Mouse (Mus musculus): ENCODE measurements around the gene Cldn11. TPM values are rescaled to one million over a fixed set of nuclear protein-coding genes. Genes with fewer than 3 reads are reported as not detected.

The Cldn11 gene
- polyA plus RNA-seq, 1 experiment from 2014 or later, result 43.4 TPM

GRCm38 (mm10) chr3:31213802-31214201 is 64.1 kb downstream of the Cldn11 start:
- Histone ChIP-seq H3K9ac (replicated peaks) (no peak overlapping the region), H3K4me2 (replicated peaks) (no peak overlapping the region), H3K27ac (peak overlapping the region; percentile 27; the same call in 1 of the 2 replicates), H3K4me3 (replicated peaks) (no peak overlapping the region), H3K4me1 (replicated peaks) (peaks cover 21% of the 10 kb centered on the region), H3K36me3 (no peaks in the 10 kb centered on the region), H3K27me3 (peaks cover 4% of the 10 kb centered on the region; the same call in 1 of the 2 replicates), H3K9me3 (no peaks in the 10 kb centered on the region)
- WGBS, result 17% methylated on average over 3 of the region's 3 CpGs
- ATAC-seq, result peak; percentile 44; the same call in 1 of the 2 replicates

Other genes starting within 250 kb of the Cldn11 start
- gene Phc3, start 180.5 kb upstream of the Cldn11 start, polyA plus RNA-seq (2015; fragmentation: Nextera tagmentation; extraction: Ambion mirVana), result 7.0 and 7.6 TPM in 2 replicates
- 21.8 and 23.6 TPM in 2 replicates for gene Prkci, start 154.2 kb upstream of the Cldn11 start, polyA plus RNA-seq (2015; fragmentation: Nextera tagmentation; extraction: Ambion mirVana)
- gene Skil, start 54.9 kb upstream of the Cldn11 start, polyA plus RNA-seq (2015; fragmentation: Nextera tagmentation; extraction: Ambion mirVana), result 36.8 and 41.1 TPM in 2 replicates
- 3.0 and 3.2 TPM in 2 replicates for gene Slc7a14, start 160.5 kb downstream of the Cldn11 start, polyA plus RNA-seq (2015; fragmentation: Nextera tagmentation; extraction: Ambion mirVana)

All from midbrain, embryonic 13.5 days (tissue).